In genomic region chr6:4740511-4740910, GRCm38 (mm10) we compare ENCODE assay signal across 9 mouse cellular contexts. TPM values are rescaled to one million over a fixed set of nuclear protein-coding genes. Genes with fewer than 3 reads are reported as not detected.
DNase-seq lines count a peak whose midpoint lies in the region; ATAC-seq and TF ChIP-seq lines count a peak whose summit lies in the region.
"Had no signal": no experiment of that assay in that cellular context is flagged by ENCODE, and none has a peak within 500 bp of the region (broad histone marks: within the 10 kb centered on the region; RNA-seq: fewer than 3 reads in every experiment).

No protein-coding gene starts in this region.

- H3K27me3 ChIP-seq in forebrain, postnatal 0 days (ENCODE audit: insufficient read depth, low read length) = no peaks in the 10 kb centered on the region
- no peaks in the 10 kb centered on the region for H3K27me3 ChIP-seq in hindbrain, embryonic 15.5 days

- no peak overlapping the region for H3K9ac ChIP-seq in forebrain, postnatal 0 days
- no peak overlapping the region for H3K9ac ChIP-seq in hindbrain, embryonic 15.5 days

- 12% methylated on average over 6 of the region's 6 CpGs for WGBS in forebrain, postnatal 0 days
- 13% methylated on average over 6 of the region's 6 CpGs for WGBS in hindbrain, embryonic 15.5 days

- 0 out of 2 replicates have a peak, but pooled peaks have one; percentile 58 for ATAC-seq in forebrain, postnatal 0 days
- no peak for ATAC-seq in hindbrain, embryonic 15.5 days (ENCODE audit: low FRiP score, low read depth)
- no peak for ATAC-seq in megakaryocyte, adult 5-6 weeks (ENCODE audit: poor library complexity, severe bottlenecking)

- no peak overlapping the region for H3K27ac ChIP-seq in forebrain, postnatal 0 days (ENCODE audit: low read depth, low read length)
- 0 out of 2 replicates have a peak overlapping the region, but pooled peaks have one; percentile 51 for H3K27ac ChIP-seq in hindbrain, embryonic 15.5 days (replicated peaks)

- H3K4me3 ChIP-seq in forebrain, postnatal 0 days (ENCODE audit: low read depth, low read length) = no peak overlapping the region
- no peak overlapping the region for H3K4me3 ChIP-seq in hindbrain, embryonic 15.5 days
- H3K4me3 ChIP-seq: erythroblast, embryonic 14.5 days had no signal

- H3K4me1 ChIP-seq in forebrain, postnatal 0 days (ENCODE audit: insufficient read depth) = peaks cover 8% of the 10 kb centered on the region
- peaks cover 39% of the 10 kb centered on the region for H3K4me1 ChIP-seq in hindbrain, embryonic 15.5 days (replicated peaks)

- peak; percentile 8 for DNase-seq in kidney, adult 9 months
- DNase-seq in kidney, adult 11 months = no peak
- DNase-seq in cerebellum, adult 18-20 months = peak; percentile 42 to 52
- DNase-seq in forebrain, postnatal 0 days = peak; percentile 67
- DNase-seq in lung, postnatal 14 days = peak; percentile 47
- no peak for DNase-seq in thymus, postnatal 14 days

- no peak overlapping the region; the same call in 1 of the 2 replicates for H3K4me2 ChIP-seq in forebrain, postnatal 0 days (ENCODE audit: low read depth)
- H3K4me2 ChIP-seq in hindbrain, embryonic 15.5 days = peak overlapping the region; percentile 23; the same call in 1 of the 2 replicates

- TF ChIP-seq CTCF in forebrain, postnatal 0 days (IDR thresholded peaks at IDR 0.05; ENCODE audit: low read depth) = no peak

- H3K36me3 ChIP-seq in forebrain, postnatal 0 days (ENCODE audit: insufficient read depth) = no peaks in the 10 kb centered on the region
- H3K36me3 ChIP-seq in hindbrain, embryonic 15.5 days = no peaks in the 10 kb centered on the region

- H3K9me3 ChIP-seq in forebrain, postnatal 0 days (ENCODE audit: low read length) = no peaks in the 10 kb centered on the region
- H3K9me3 ChIP-seq in hindbrain, embryonic 15.5 days = no peaks in the 10 kb centered on the region

RNA-seq across cellular contexts. Expression of gene Sgce, which starts 6.5 kb away (rescaled TPM):
- total RNA-seq in forebrain, postnatal 0 days (2014; rRNA removed) = 36.2 and 44.5 TPM in 2 replicates
- 30.6 and 39.4 TPM in 2 replicates for polyA plus RNA-seq in forebrain, postnatal 0 days (2015; fragmentation: Nextera tagmentation; extraction: Ambion mirVana)
- 57.6 and 60.8 TPM in 2 replicates for polyA plus RNA-seq in hindbrain, embryonic 15.5 days (2015; fragmentation: Nextera tagmentation; extraction: Ambion mirVana)
- 0.21 TPM in 1 of 2 replicates, not detected in the other for total RNA-seq in megakaryocyte, adult 5-6 weeks (2015)
- 0.49 TPM in 1 of 2 replicates, not detected in the other for total RNA-seq in megakaryocyte, adult 5-6 weeks (2017)
- polyA plus RNA-seq: erythroblast, embryonic 14.5 days had no signal

RNA-seq across cellular contexts. Expression of gene Peg10, which starts 6.6 kb away (rescaled TPM):
- 25.2 and 72.5 TPM in 2 replicates for total RNA-seq in forebrain, postnatal 0 days (2014; rRNA removed)
- 1.8 and 3.5 TPM in 2 replicates for polyA plus RNA-seq in forebrain, postnatal 0 days (2015; fragmentation: Nextera tagmentation; extraction: Ambion mirVana)
- polyA plus RNA-seq in hindbrain, embryonic 15.5 days (2015; fragmentation: Nextera tagmentation; extraction: Ambion mirVana) = 6.6 and 7.0 TPM in 2 replicates
- not detected in 2 replicates for total RNA-seq in megakaryocyte, adult 5-6 weeks (2015)
- total RNA-seq in megakaryocyte, adult 5-6 weeks (2017) = not detected in 2 replicates

Comparison
In these comparisons a context has a peak if more than half of its experiments do, and no peak if none do; other contexts are left out.
1. DNase-seq: peak in kidney, adult 9 months (single experiment), cerebellum, adult 18-20 months (2 of 2), forebrain, postnatal 0 days (single experiment) and lung, postnatal 14 days (single experiment); none in kidney, adult 11 months (single experiment) and thymus, postnatal 14 days (single experiment).
2. RNA of gene Sgce, which starts 6.5 kb away (total RNA-seq): 36.2 to 44.5 TPM in forebrain, postnatal 0 days; 0.21 to 0.49 TPM in megakaryocyte, adult 5-6 weeks; every median in the first group is over 10 times any median in the second.
3. RNA of gene Peg10, which starts 6.6 kb away (total RNA-seq): 25.2 to 72.5 TPM in forebrain, postnatal 0 days; not detected in megakaryocyte, adult 5-6 weeks; every median in the first group is over 10 times any median in the second.